Mouse (Mus musculus): ENCODE measurements around the gene Stra6l.

DNA sequence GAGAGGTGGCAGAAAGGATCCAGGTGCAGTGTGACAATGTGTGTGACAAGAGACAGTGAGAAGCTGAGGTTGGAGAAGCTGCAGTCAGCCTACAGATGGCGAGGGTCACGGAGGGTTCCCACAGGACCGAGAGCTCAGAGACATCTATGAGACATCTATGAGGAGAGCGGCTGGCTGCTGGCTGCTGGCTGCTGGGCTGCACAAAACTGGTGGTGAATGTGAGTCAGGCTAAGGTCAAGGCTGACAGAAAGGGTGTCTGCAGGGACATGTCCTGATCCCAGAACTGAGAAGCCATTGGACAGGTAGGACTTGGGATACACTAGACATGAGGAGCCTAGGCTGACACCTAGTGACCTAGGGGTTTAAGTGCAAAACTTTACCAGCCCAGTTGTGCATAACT, 75.5 kb downstream of the Stra6l start:
- TF ChIP-seq CTCF (IDR thresholded peaks at IDR 0.05; ENCODE audit: insufficient read depth, low read depth, low read length), result no peak
- no peak for TF ChIP-seq POLR2A (IDR thresholded peaks at IDR 0.05; ENCODE audit: insufficient read depth, low read depth, low read length)
